Mouse (Mus musculus): ENCODE results near the gene Afdn.
"Not testable (repeated sequence)": the region's sequence is repeated elsewhere in the genome, so short reads cannot be mapped to it uniquely, and the experiment has no call there.

Afdn gene

GRCm38 (mm10) chr17:13877460-13877859, 117.1 kb downstream of the Afdn start:
- DNase-seq (ENCODE audit: low spot score in 2 of 2), result no peak

DNA sequence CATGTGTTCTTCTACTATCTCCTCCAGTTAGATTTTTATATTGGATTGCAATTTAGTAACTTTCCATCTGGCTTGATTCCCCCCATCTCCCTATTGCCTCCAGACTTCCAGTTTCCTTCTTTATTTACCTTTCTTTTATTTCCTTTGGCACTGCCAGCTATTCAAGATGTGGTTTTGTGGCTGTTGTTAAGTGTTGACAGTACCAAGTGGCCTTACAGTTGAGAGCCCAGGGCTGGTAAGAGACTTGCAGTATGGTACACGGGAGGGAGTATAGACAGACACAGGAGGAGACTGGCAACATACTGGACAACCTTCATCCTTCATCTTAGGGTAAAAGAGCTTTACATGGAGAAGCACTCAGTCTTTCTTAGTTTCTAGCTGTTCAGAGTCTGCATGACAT, 119.4 kb downstream of the Afdn start:
- DNase-seq (ENCODE audit: low spot score in 2 of 2), result no peak

DNA sequence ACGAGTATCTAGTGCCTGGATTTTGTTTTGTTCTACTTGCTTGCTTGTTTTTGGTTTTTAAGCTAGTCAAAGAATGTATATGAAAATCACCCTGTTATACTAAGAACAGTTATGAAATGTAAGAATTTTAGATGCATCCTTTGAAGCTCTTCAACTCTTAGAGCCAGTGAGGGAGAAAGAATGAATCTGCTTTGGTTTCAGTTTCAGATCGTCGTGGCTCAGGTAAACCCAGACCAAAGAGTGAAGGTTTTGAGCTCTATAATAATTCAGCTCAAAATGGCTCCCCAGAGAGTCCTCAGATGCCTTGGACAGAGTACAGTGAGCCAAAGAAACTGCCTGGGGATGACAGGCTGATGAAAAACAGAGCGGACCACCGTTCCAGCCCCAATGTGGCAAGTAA, 123.2 kb downstream of the Afdn start:
- DNase-seq (ENCODE audit: low spot score in 2 of 2), result no peak

DNA sequence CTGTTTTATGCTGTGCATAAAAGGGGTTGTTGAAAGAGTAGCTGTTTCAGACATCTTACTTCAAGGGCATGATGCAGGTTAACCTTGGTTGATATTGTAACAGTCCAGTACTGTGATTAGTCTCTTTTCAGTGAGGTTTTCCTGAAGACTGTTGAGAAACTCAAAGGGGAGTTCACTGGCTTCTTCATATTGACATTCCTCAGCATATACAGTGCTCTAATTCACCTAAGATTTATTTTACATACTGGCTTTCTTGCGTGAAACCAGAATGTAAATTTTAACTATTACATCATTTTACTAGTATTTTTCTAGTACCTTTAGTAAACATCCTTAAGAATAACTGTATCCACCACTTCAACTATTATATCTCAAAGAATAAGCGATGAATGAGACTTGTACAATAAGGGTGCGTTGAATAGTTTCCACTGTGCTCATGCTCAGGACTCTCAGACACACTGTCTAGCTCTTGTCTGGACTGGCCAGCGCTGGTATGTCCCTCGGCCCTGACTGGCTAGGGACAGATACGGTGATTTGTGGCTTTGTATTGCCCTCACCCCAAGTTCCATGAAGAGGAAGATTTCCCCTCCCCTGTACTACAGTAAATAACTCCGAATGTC, 129.6 kb downstream of the Afdn start:
- DNase-seq (ENCODE audit: low spot score in 2 of 2), result no peak

- DNase-seq (ENCODE audit: low spot score in 2 of 2), result no peak
Measured at GRCm38 (mm10) chr17:13890932-13891331, 130.6 kb downstream of the Afdn start.

GRCm38 (mm10) chr17:13898838-13899237, 138.5 kb downstream of the Afdn start:
- DNase-seq (ENCODE audit: low spot score in 2 of 2), result no peak

- no peak for DNase-seq (ENCODE audit: low spot score in 2 of 2)
Measured at GRCm38 (mm10) chr17:13899241-13899640, 138.9 kb downstream of the Afdn start.

DNA sequence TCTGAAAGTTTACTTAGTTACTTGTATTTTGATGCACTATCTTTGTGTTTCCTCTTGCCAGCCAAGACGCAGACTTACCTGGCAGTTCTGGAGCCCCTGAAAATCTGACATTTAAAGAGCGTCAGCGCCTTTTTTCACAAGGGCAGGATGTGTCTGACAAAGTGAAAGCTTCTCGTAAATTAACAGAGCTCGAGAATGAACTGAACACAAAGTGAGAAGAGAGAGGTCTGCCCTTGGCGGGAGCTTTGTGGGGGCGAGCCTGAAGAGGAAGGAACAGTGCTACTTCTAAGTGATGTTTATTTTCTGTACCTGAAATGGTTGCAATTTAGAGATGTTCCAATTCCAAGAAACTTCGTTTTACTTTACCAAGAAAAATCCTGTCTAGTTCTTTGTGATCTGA, 143.5 kb downstream of the Afdn start:
- no peak for DNase-seq (ENCODE audit: low spot score in 2 of 2)

- no peak for DNase-seq (ENCODE audit: low spot score in 2 of 2)
Measured at GRCm38 (mm10) chr17:13907082-13907481, 146.7 kb downstream of the Afdn start.

DNA sequence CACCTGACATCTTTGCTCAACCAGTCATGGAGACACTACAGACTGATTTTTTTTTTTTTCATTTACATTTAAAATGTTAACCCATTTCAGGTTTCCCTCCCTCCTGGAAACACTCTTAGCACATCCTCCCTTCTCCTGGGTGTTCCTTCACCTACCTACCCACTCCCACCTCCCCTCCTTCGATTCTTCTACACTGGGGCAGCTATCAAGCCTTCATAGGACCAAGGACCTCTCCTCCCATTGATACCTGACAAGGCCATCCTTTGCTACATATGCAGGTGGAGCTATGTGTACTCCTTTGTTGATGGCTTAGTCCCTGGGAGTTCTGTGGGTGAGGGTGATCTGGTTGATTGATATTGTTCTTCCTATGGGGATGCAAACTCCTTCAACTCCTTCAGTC, 147.3 kb downstream of the Afdn start:
- DNase-seq (ENCODE audit: low spot score in 2 of 2), result no peak

- no peak for DNase-seq (ENCODE audit: low spot score in 2 of 2)
Measured at GRCm38 (mm10) chr17:13913951-13914350, 153.6 kb downstream of the Afdn start.

DNA sequence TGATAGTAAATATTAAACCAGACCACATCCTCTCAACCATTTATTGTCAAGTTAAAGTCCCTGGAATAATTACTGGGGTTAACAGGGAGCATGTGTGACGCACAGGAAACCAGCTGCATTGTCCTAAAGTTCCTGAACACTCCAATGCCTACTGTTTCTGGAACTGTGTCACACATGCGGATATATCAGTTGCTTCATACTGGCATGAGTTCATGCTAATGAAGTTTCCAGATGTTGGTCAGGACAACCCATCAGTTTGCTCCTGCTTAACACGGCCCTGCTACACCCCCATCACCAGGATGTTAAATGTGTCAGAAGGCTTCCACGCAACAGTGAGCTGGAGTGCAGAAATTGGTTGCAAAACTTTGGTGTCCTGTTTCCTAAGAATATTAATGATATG, 154.2 kb downstream of the Afdn start:
- no peak for DNase-seq (ENCODE audit: low spot score in 2 of 2)

GRCm38 (mm10) chr17:13920771-13921170, 160.4 kb downstream of the Afdn start:
- DNase-seq (ENCODE audit: low spot score in 2 of 2), result no peak

GRCm38 (mm10) chr17:13923418-13923817, 163.1 kb downstream of the Afdn start:
- DNase-seq (ENCODE audit: low spot score in 2 of 2), result no peak

DNA sequence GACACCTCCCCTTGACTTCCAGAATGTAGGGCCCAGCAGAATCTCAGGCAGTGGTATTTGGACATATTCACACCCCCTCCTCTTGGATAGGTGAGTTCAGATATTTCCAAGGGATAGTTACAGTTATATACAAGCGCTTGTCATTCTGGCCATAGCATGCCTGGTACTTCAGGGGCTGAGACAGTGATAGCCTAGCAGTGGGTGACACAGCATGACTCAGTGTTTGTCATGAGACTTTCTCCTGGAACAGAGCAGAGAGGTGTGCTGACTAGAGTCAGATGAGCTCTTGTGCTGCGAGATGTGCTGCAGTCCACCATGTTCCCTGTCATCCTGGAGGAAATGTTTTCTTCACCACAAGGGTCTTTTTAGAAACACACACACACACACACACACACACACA, 164.2 kb downstream of the Afdn start:
- DNase-seq (ENCODE audit: low spot score in 2 of 2), result no peak

DNA sequence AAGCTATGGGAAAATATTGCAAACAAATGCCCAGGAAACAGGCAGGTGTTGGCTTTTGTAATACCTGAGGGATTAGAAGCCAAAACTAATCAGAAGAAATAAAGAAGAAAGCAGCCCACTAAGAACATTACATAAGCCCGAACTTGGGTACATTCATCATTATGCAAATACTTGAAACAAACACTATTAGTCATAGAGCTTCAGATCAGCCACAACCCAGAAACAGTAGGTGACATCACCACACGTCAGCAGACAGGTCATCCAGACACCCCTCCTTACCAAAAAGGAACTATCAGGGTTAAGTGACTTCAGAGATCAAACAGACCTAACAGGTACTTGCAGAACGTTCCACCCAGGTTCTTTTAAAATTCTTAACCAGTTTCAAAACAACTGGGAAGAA, 165.6 kb downstream of the Afdn start:
- DNase-seq (ENCODE audit: low spot score in 2 of 2), result no peak

- no peak for DNase-seq (ENCODE audit: low spot score in 2 of 2)
Measured at GRCm38 (mm10) chr17:13930421-13930820, 170.1 kb downstream of the Afdn start.

GRCm38 (mm10) chr17:13935364-13935763, 175.0 kb downstream of the Afdn start:
- DNase-seq (ENCODE audit: low spot score in 2 of 2), result not testable (repeated sequence)

DNA sequence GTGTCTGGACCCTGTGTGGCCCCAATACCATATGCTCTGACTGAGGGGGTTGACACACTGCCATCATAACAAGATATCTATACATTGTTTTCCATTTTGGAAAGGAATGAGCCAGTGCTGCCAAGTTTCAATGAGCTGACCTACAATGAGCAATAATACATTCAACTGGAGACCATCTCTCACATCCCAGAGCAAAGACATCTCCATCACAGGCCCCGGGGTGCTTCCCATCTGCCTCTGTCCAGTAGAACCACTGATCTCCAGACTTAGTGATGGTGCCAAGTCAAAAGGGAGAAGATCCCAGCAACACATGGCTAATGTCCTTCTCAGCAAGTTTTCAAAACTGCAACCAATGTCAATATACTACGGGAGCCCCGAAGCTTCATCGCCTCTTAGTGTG, 177.4 kb downstream of the Afdn start:
- no peak for DNase-seq (ENCODE audit: low spot score in 2 of 2)

DNA sequence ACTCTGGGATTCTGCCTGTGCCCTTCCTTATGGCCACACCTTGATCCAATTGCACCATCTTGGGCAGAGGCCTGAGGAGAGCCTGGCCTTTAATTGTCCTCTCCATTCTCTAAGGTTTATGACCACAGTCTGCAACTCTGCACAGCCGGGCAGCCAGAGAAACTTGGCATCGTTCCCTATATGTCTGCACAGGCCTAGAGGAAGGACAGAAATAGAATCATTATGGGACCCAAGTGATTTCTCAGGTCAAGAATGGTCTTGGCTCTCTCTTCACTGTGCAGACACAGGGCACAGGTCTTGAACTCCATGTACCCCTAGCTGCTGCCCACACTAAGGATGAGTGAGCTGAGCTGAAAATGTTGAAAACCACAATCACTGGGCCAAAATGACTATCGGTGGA, 178.3 kb downstream of the Afdn start:
- DNase-seq (ENCODE audit: low spot score in 2 of 2), result no peak

DNA sequence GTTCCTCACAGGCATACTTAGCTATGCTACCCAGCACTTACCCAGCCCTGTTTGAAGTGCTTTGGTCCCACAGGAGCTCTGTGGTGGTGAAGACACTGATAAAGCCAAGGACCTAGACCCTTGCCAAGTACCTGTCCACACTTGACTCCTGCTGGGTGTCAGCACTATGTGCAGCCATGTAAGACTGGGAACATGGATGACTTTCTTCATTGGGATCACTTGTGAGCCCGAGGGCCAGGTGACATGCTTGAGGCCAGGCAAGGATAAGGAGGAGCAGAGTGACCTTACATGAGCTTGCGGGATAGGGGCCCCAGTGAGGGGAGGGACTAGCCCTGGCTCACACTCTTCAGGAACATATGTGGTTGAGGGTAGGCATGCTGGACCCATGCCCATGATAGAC, 178.9 kb downstream of the Afdn start:
- DNase-seq (ENCODE audit: low spot score in 2 of 2), result not testable (repeated sequence)

DNA sequence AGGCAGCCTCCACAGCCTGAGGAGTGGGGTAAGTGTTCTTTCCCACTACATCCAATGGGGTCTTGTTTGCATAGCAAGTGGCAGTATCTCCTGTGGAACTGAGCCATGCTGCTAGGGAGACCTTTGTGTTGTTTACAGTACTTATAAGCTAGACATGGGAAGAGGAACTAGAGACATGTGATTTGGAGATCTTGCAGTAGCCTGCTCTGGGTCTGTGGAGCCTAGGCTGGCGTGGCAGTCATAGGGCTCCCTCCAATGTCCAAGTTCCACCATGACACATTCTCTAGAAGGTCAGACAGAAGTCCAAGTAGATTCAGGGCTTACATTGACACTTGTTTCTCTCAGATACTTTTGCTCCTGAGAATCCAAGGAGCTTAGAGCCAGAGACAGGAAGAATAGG, 180.1 kb downstream of the Afdn start:
- DNase-seq (ENCODE audit: low spot score in 2 of 2), result no peak

DNA sequence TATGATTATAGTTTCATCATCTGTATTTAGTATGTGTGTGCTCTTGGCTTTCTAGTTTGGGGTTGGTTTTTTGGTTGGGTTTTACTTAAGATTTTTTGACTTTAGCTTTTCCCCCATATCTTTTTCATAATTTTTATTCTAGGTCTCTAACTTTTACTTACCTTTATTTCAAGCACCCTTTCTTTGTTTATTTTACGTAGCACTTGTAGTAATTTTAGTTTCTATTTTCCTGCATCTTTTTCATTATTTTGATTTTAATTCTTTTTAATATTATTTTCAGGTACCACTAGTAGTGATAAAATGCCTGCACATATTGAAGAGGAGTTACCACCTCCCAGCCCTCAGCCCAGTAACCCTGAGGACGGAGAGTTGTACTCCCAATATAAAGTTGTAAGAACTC, 187.7 kb downstream of the Afdn start, which contains the start of gene Gm7168:
TSS of gene Gm7168 (plus strand) at position 301 of the 400 bp plus-strand sequence.
- DNase-seq (ENCODE audit: low spot score in 2 of 2), result not testable (repeated sequence)

GRCm38 (mm10) chr17:13951570-13951969, 191.2 kb downstream of the Afdn start:
- DNase-seq (ENCODE audit: low spot score in 2 of 2), result not testable (repeated sequence)
